Mouse (Mus musculus): Measurements from ENCODE around the gene Cox15. TPM values are rescaled to one million over a fixed set of nuclear protein-coding genes. Genes with fewer than 3 reads are reported as not detected.

Cox15 gene
- polyA plus RNA-seq, 1 experiment from 2014 or later, result 13.6 TPM

DNA sequence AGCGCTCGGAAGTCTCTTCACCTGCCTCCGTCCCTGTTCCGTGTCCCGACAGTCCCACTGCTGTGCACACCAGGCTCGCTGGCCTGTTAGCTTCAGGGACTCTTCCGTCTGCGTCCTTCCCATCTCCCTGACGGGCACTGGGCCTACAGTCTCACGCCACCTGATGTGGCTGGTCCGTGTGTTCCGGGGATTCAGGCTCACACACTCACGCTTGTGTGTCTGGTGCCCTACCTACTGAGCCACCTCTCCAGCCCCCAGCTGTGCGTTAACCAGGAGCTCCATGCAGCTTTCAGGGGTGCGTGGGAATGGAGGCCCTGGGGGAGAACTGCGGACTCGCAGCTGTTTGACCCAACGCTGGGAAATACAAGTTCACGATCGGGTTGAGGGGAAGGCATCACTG lies 28.6 kb downstream of the Cox15 start:
- ATAC-seq (ENCODE audit: low FRiP score, low read depth), result no peak
- 92% methylated on average over 20 of the region's 20 CpGs for WGBS
- Histone ChIP-seq H3K4me2 (replicated peaks) (no peak overlapping the region), H3K27me3 (no peaks in the 10 kb centered on the region), H3K36me3 (peaks cover 65% of the 10 kb centered on the region), H3K9me3 (no peaks in the 10 kb centered on the region), H3K9ac (replicated peaks) (no peak overlapping the region), H3K4me1 (no peaks in the 10 kb centered on the region), H3K27ac (replicated peaks) (no peak overlapping the region), H3K4me3 (no peak overlapping the region)

DNA sequence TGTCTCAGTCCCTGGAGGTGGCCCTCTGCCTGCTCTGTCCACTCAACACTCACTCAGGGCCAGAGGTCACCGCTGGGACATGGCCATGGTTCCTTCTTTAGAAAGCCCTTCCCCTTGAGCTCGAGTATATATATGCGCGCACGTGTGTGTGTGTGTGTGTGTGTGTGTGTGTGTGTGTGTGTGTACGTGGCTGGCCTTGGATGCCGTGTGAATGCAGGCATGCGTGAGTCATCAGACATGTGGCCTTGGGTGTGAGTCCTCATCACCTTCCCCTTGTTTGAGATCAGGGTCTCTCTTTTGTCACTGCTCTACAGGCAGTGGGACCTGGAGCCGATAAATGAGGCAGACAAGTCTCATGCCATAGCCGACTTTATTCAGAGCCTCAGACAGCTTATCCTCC lies 29.3 kb downstream of the Cox15 start:
- no peak overlapping the region for H3K4me3 ChIP-seq
- no peak for ATAC-seq (ENCODE audit: low FRiP score, low read depth)
- H3K4me1 ChIP-seq, result no peaks in the 10 kb centered on the region
- no peaks in the 10 kb centered on the region for H3K27me3 ChIP-seq
- no peak overlapping the region for H3K4me2 ChIP-seq (replicated peaks)
- no peak overlapping the region for H3K27ac ChIP-seq (replicated peaks)
- H3K36me3 ChIP-seq, result peaks cover 61% of the 10 kb centered on the region
- WGBS, result 85% methylated on average over 10 of the region's 10 CpGs
- H3K9me3 ChIP-seq, result no peaks in the 10 kb centered on the region
- no peak overlapping the region for H3K9ac ChIP-seq (replicated peaks)

DNA sequence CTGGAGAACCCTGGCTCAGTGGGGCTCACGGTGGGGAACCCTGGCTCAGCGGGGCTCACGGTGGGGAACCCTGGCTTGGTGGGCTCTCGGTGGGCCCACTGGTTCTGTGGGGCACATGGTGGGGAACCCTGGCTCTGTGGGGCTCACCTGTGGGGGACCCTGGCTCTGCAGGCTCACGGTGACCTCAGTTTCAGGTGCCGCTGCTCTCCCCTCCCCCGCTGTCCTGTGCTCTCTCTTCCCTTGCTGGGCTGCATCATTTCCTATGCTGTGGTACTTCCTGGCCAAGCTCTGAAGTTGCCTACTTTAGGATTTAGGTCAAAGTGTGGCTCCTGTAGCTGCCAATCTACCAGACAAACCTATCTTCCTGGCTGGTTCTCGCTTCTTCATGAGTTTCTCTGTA lies 29.9 kb downstream of the Cox15 start:
- Histone ChIP-seq H3K9ac (replicated peaks) (no peak overlapping the region), H3K4me1 (no peaks in the 10 kb centered on the region), H3K4me2 (replicated peaks) (no peak overlapping the region), H3K27me3 (no peaks in the 10 kb centered on the region), H3K36me3 (peaks cover 60% of the 10 kb centered on the region), H3K27ac (replicated peaks) (no peak overlapping the region), H3K9me3 (no peaks in the 10 kb centered on the region), H3K4me3 (no peak overlapping the region)
- 77% methylated on average over 8 of the region's 8 CpGs for WGBS
- no peak for ATAC-seq (ENCODE audit: low FRiP score, low read depth)

DNA sequence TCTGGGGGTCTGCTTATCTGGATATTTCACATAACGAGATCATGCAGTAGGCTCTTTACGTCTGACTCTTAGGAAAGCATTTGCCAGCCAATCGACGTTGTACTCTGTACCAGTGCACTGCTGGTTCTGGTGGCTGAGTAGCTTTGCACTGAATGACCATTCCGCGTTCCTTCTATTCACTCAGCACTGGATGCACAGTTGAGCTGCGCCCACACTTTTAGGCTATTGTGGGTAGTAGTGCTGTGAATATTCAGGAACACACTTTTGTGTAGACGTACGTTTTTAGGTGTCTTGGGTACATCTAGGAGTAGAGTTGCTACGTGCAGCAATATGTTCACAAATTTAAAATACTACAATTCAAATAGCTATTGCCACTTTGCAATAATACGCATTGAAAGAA lies 32.7 kb downstream of the Cox15 start:
- H3K36me3 ChIP-seq, result peaks cover 47% of the 10 kb centered on the region

DNA sequence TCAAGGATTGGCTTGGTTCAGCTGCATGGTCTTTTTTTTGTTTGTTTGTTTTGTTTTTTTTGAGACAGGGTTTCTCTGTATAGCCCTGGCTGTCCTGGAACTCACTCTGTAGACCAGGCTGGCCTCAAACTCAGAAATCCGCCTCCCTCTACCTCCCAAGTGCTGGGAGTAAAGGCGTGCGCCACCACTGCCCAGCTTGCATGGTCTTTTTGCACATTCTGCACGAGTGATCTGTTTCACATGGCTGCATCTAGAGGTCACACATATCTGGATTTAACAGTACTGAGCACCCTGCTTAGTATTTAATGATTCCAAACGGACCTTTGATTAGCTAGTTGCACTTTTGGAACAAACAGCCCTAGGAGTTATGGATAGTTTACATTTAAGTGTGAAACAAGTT lies 40.8 kb downstream of the Cox15 start:
- H3K27ac ChIP-seq (replicated peaks), result no peak overlapping the region
- no peaks in the 10 kb centered on the region for H3K9me3 ChIP-seq
- H3K4me3 ChIP-seq, result no peak overlapping the region
- no peak overlapping the region for H3K9ac ChIP-seq (replicated peaks)
- H3K36me3 ChIP-seq, result peaks cover 32% of the 10 kb centered on the region
- WGBS, result 82% methylated on average over 5 of the region's 5 CpGs
- H3K4me1 ChIP-seq, result no peaks in the 10 kb centered on the region
- no peak overlapping the region for H3K4me2 ChIP-seq (replicated peaks)
- H3K27me3 ChIP-seq, result no peaks in the 10 kb centered on the region
- ATAC-seq (ENCODE audit: low FRiP score, low read depth), result no peak

More for the DNA sequence above, 32.7 kb downstream of the Cox15 start:
- Histone ChIP-seq H3K27ac (replicated peaks) (no peak overlapping the region), H3K4me2 (replicated peaks) (no peak overlapping the region), H3K4me3 (no peak overlapping the region), H3K27me3 (no peaks in the 10 kb centered on the region), H3K9ac (replicated peaks) (no peak overlapping the region), H3K4me1 (no peaks in the 10 kb centered on the region), H3K9me3 (no peaks in the 10 kb centered on the region)
- 94% methylated on average over 11 of the region's 11 CpGs for WGBS
- ATAC-seq (ENCODE audit: low FRiP score, low read depth), result no peak

DNA sequence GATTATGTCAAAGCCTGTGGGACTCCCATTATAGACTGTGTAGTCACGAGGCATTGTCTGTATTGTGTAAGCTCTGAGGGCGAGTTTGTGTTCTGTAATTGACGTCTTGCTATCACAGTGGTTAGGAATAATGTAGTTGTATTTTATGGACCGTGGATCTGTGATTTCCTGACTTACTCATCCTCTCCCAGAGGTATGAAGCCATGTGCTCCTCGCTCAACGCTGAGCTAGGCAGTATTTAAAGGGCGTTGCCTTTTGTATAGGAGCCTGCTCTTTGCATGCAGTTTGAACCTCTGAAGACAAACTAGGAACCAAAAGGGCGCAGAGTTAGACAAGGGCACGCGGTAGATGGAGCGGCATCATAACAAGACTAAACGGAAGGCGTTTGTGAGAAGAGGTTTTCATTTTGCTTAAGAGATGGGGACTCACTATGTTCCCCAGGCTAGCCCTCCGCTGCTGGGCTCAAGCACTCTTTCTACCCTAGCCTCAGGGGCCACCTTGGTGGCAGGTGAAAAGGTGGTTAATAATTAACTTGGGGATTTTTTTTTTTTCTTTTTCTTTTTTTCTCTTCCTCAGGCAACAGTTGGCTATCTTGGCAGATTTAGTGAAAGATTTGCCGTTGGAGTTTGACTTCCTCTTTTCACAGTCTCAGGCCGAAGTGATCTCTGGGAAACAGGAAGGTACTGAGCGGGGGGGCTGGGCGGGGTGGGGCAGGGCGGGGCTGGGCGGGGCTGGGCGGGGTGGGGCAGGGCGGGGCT lies 41.5 kb downstream of the Cox15 start:
- WGBS, result 64% methylated on average over 22 of the region's 22 CpGs
- Histone ChIP-seq H3K36me3 (peaks cover 38% of the 10 kb centered on the region), H3K9ac (replicated peaks) (no peak overlapping the region), H3K27ac (replicated peaks) (no peak overlapping the region), H3K27me3 (no peaks in the 10 kb centered on the region), H3K4me1 (no peaks in the 10 kb centered on the region), H3K4me3 (no peak overlapping the region), H3K9me3 (no peaks in the 10 kb centered on the region), H3K4me2 (replicated peaks) (no peak overlapping the region)
- ATAC-seq (ENCODE audit: low FRiP score, low read depth), result no peak

DNA sequence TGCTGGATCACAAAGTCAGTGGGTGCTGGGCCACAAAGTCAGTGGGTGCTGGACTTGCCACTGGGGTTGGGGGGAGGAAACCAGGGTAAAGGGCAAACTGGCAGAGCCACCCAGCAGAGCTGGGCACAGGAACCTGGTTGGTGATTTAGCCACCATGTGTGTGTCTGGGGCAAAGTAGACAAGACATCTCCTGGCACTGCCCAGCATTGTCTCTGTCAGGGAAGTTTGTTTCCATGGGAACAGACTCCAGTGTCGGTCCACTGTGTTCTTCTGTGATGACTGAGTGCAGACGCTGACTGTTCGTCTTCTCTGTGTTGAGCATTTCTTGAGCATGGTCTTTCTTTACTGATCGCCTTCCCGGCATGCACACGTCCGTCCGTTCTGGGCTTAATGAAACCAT lies 43.5 kb downstream of the Cox15 start:
- H3K36me3 ChIP-seq, result peaks cover 51% of the 10 kb centered on the region
- 79% methylated on average over 8 of the region's 8 CpGs for WGBS
- ATAC-seq (ENCODE audit: low FRiP score, low read depth), result no peak
- H3K27ac ChIP-seq (replicated peaks), result no peak overlapping the region
- no peaks in the 10 kb centered on the region for H3K4me1 ChIP-seq
- no peak overlapping the region for H3K4me3 ChIP-seq
- H3K9me3 ChIP-seq, result no peaks in the 10 kb centered on the region
- no peaks in the 10 kb centered on the region for H3K27me3 ChIP-seq
- H3K4me2 ChIP-seq (replicated peaks), result no peak overlapping the region
- H3K9ac ChIP-seq (replicated peaks), result no peak overlapping the region

DNA sequence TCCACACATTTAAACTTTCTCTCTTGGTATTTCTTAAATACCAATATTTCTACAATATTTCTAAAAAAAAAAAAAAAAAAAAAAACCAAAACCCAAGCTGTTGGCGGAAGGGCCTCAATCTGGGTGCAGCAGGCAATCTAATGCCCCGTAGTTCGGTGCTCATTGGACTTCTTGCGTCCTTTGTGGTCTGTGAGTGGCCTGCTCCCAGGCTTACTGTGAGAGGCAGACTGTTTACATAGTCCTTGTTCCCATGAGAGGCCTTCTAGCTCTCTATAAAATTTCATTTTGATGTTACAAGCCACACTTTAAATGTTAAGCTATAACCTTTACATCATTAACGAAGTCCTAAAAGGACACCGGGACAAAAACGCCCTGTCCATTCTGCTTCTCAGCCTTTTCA lies 44.6 kb downstream of the Cox15 start:
- Histone ChIP-seq H3K9me3 (no peaks in the 10 kb centered on the region), H3K4me2 (replicated peaks) (no peak overlapping the region), H3K9ac (replicated peaks) (no peak overlapping the region), H3K27ac (replicated peaks) (no peak overlapping the region), H3K4me1 (no peaks in the 10 kb centered on the region), H3K36me3 (peaks cover 56% of the 10 kb centered on the region), H3K27me3 (no peaks in the 10 kb centered on the region), H3K4me3 (no peak overlapping the region)
- WGBS, result 89% methylated on average over 7 of the region's 7 CpGs
- ATAC-seq (ENCODE audit: low FRiP score, low read depth), result no peak

DNA sequence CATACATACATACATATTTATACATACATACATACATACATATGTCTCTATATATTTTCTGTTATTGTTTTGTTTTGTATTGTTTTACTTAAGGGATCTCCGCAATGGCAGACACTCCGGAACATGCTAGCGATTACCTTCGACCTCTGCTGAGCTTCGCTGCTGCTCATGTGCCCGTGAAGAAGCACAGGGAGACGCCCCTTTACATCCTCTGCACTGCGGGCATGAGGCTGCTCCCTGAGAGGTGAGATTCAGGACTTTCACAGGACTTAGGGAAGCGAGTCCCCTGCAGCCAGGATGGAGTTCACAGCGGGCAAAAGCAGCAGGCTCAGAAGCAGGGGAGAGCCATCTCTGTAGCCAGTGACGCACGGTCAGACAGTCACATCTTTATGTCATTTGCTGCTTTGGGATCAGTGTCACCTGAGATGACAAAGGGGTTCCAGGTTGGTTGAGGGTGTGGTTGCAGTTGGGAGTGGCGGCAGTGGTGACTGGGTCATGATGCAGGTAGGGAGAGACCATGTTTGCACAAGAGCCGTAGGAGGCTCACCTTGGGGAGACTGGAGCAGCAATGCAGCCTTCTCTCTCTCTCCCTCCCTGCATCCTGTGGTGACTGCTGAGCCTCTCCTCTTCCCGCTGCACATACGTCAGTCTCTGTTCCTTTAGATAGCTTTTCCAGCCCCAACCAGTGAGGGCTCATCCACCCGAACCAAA lies 47.9 kb downstream of the Cox15 start:
- H3K9me3 ChIP-seq, result no peaks in the 10 kb centered on the region
- no peaks in the 10 kb centered on the region for H3K4me1 ChIP-seq
- no peak overlapping the region for H3K4me3 ChIP-seq
- H3K4me2 ChIP-seq (replicated peaks), result no peak overlapping the region
- H3K36me3 ChIP-seq, result peaks cover 67% of the 10 kb centered on the region
- H3K27me3 ChIP-seq, result no peaks in the 10 kb centered on the region
- no peak for ATAC-seq (ENCODE audit: low FRiP score, low read depth)
- no peak overlapping the region for H3K9ac ChIP-seq (replicated peaks)
- WGBS, result 92% methylated on average over 17 of the region's 17 CpGs
- no peak overlapping the region for H3K27ac ChIP-seq (replicated peaks)

DNA sequence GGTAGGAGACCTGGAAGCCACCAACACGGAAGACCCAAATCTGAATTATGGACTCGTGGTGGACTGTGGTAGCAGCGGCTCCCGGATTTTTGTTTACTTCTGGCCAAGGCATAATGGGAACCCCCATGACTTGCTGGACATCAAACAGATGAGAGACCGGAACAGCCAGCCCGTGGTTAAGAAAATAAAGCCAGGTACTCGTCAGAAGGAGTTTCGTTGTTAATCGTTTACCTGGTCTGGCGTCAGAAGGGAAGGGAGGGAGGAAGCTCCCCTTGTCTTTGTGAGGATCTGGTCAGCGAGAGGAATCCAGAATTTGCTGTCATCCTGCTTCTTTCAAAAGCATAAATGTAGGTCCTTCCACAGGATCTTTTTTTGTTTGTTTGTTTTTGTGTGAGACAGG lies 48.6 kb downstream of the Cox15 start:
- Histone ChIP-seq H3K27me3 (no peaks in the 10 kb centered on the region), H3K36me3 (peaks cover 70% of the 10 kb centered on the region), H3K4me2 (replicated peaks) (no peak overlapping the region), H3K27ac (replicated peaks) (no peak overlapping the region), H3K4me3 (no peak overlapping the region), H3K4me1 (no peaks in the 10 kb centered on the region), H3K9ac (replicated peaks) (no peak overlapping the region), H3K9me3 (no peaks in the 10 kb centered on the region)
- no peak for ATAC-seq (ENCODE audit: low FRiP score, low read depth)
- 90% methylated on average over 11 of the region's 11 CpGs for WGBS

DNA sequence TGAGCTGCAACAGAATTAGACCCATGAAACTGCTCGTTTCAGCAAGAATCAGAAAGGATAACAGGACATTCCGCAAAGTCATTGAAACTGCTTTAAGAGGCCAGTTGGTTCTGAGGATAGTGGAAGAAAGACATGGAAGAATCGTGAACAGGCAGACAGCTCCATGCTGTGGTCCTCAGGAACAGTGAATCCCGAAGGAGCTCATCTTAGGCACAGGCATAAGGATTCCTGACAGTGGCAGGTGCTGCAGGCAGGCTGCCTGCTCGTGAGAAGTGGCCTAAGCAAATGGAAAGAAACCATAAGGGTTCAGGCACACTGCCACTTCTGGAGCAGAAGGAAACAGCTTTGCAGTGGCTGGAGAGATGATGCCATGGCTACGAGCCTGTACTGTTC lies 53.0 kb downstream of the Cox15 start:
- Histone ChIP-seq H3K4me2 (replicated peaks) (no peak overlapping the region), H3K4me1 (no peaks in the 10 kb centered on the region), H3K27me3 (no peaks in the 10 kb centered on the region), H3K36me3 (peaks cover 32% of the 10 kb centered on the region), H3K4me3 (no peak overlapping the region), H3K27ac (replicated peaks) (no peak overlapping the region), H3K9ac (replicated peaks) (no peak overlapping the region), H3K9me3 (no peaks in the 10 kb centered on the region)
- WGBS, result 85% methylated on average over 6 of the region's 6 CpGs
- ATAC-seq (ENCODE audit: low FRiP score, low read depth), result no peak

DNA sequence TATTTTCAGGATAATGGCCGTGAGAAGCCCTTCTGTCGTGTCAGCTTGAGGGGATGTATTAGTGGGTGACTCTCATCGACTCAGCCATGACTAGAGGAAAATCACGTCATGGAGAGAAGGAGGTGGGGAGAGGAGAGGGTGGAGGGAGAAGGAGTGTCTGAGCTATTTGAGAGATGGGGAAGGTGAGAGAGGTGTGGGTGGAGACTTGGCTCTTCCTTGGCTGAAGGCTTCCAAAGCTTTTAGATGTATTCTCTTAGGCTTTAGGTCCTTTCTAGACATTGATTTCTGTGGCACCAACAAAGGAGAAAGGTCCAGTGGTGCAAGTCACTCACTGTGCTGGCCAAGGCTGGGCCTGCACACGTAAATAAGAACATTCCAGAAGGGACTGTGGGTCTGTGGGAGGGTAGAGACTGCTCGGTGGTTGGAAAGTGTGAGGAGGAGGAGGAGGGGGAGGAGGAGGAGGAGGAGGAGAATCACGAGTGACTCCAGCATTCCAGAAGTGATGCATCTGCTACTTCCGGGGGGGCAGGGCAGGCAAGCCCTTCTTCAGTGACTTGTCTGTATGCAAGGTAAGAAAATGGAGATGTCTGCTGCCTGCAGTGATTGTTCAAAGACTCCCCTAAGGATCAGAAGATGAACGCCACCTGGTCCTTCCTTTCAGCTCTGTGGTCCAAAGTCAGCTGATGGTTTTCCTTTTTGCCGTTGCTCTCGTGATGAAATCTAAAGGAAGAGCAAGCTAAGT lies 53.6 kb downstream of the Cox15 start:
- WGBS, result 78% methylated on average over 11 of the region's 11 CpGs
- Histone ChIP-seq H3K9me3 (no peaks in the 10 kb centered on the region), H3K4me3 (no peak overlapping the region), H3K9ac (replicated peaks) (no peak overlapping the region), H3K27me3 (no peaks in the 10 kb centered on the region), H3K4me1 (no peaks in the 10 kb centered on the region), H3K36me3 (peaks cover 27% of the 10 kb centered on the region), H3K27ac (replicated peaks) (no peak overlapping the region), H3K4me2 (replicated peaks) (no peak overlapping the region)
- no peak for ATAC-seq (ENCODE audit: low FRiP score, low read depth)

Data from midbrain, embryonic 12.5 days (tissue).